Mouse (Mus musculus) megakaryocyte, embryonic 14.5 days (primary cell): ENCODE results near the gene Pde4c.

ENCODE experiments used
- FLI1 ChIP-seq: IDR thresholded peaks from 2 replicates; pipeline ENCODE4 v1.6.1; 2012; ENCODE audit warnings: low read length, inconsistent platforms, mixed read lengths
- GATA1 ChIP-seq: IDR thresholded peaks from 3 replicates; pipeline ENCODE4 v1.6.1; 2012; ENCODE audit warnings: mixed read lengths, low read length, inconsistent platforms, borderline replicate concordance

DNA sequence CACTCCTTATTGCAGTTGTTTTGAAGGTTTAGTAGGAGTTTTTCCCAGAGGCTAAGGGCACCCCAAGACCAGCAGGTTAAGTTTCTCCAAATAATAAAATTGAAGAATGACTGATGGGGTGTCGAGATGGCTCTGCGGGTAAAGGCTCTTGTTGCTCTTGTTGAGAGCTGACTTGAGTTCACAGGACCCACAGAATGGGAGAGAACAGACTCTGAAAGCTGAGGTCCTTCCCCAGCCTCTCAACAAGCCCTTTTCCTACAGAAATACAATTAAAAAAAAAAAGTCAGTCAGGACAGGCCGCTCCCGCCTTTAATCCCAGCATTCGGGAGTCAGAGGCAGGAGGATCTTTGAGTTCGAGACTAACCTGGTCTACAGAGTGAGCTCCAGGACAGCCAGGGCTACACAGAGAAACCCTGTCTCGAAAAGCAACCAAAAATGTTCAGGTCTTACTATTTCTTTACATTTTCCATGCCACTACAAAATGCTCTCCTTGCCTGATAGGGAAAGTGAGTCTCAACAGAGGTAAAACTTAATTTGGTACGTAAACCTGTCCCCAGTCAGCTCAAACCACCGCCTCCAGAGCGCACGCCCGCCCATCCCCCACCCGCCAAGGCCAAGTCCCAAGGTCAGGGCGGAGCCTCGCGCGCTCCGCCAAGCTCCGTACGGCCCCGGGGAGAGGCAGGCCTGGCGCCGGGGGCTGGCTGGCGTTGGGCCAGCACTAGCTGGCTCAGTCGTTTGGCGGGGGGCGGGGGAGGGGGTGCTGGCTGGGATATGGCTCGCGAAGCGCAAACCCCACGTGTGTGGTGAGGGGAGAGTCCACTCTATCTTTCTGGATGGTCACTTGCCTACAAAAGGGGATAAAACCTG, 27.3 kb upstream of the Pde4c start:
- no peak for TF ChIP-seq GATA1
- no peak for TF ChIP-seq FLI1
